Mouse (Mus musculus): ENCODE measurements around the gene Mrpl33. TPM values are rescaled to one million over a fixed set of nuclear protein-coding genes. Genes with fewer than 3 reads are reported as not detected.

The Mrpl33 gene
- polyA plus RNA-seq, 1 experiment = 196 TPM

DNA sequence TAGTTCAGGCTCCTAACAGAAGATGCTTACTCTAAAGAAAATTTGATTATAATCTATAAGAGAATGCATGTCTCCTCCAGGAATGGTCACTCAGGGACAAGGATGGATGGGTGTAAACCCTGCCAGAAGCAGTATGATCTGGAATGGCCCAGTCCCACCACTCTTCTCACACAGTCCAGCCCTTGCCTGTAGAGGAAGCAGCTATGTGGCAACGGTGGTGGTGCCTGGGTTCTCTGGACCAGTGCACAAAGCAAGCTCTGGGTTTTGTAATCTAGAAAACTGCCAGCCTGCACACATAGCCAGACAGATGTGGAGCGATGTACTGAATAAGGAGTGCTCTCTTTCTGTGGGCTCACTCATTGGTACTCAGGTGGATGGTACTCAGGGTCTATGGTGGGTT, 43.8 kb downstream of the Mrpl33 start:
- no peak for DNase-seq (ENCODE audit: low spot score)

DNA sequence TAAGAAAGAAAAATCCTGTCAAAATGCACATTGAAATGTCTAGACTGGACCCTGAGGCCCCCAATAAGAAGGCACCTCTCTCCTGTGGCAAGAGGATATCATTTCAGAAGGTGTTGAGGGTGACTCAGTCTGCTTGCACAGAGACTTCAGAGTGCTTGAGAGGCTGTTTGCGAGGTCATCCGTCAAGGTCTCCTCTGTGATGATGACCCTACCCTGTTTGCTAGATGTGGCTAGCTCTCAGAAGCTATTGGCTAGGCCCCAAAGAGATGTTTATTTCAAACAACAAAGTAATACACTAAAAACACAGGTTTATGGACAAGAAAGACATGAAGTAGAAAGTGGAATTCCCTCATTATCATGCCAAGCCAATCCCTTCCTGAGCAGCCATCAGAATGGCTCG, 45.6 kb downstream of the Mrpl33 start:
- DNase-seq (ENCODE audit: low spot score) = no peak

DNA sequence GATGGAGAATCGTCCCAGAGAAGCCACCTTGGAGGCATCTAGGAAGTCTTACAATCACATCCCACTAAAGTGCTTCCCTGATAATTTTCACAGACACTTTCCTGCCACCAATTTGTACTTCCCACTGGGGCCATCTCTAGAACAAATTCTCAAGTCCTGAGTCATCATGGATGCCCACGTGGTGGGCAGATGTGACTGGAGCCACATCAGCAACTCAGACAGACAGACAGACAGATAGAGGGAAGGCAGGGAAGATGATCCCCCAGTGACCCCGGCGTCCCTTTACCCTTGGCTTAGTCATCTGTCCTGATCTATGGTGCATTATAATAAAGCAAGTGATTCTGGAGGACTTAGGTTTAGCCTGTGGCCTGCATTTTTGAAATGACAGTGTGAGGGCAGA, 47.5 kb downstream of the Mrpl33 start:
- no peak for DNase-seq (ENCODE audit: low spot score)

DNA sequence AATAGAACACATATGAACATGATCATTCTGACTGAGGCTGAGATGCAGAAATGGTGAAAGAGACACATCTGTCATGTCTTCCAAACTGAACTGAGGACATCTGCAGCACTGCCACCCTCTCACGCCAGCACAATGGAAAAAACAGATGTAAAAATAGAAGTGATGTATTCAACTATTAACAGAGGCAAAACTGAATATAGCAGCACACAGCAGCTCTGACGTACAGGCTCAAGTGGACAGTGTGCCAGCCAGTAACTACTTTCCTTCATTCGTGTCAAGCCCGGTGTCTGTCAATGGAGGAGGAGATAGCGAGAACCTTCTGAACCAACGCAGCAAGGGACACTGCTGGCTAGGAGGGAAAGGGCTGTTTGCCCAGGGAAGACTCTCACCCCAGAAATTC, 48.1 kb downstream of the Mrpl33 start:
- DNase-seq (ENCODE audit: low spot score) = no peak

DNA sequence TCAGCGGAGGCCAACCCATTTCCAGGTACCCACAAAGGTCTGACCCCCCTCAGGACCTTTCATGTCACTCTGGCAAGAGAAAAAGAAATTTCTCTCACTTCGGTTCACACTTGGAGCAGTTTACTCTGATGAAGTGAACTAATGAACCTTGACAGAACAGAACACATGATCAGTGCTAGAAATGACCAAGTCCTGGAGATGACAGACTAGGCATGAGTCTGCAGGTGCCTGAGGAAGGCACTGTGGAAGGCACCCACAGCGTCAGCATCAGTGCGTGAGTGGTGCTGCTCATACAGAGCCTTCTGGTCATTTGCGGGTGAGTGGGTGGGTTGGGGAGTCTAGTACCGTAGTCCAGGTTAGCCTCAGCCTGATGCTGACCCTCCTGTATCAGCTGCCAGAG, 49.1 kb downstream of the Mrpl33 start:
- DNase-seq (ENCODE audit: low spot score) = no peak

DNA sequence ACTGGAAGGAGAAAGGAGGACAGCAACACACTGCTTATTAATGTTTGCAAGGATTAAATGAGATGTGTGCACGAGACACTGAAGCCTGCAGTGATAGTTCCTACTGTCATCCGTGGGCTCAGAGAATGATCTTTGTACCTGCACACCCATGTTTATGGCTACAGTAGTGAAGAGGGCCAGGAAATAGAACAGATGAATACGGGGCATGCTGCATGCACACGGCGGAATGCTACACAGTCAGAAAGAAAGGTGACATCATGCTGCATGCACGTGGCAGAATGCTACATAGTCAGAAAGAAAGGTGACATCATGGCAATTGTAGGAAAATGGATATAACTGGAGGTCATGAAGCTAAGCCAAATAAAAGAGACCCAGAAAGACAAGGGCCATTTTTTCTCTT, 49.8 kb downstream of the Mrpl33 start:
- no peak for DNase-seq (ENCODE audit: low spot score)

DNA sequence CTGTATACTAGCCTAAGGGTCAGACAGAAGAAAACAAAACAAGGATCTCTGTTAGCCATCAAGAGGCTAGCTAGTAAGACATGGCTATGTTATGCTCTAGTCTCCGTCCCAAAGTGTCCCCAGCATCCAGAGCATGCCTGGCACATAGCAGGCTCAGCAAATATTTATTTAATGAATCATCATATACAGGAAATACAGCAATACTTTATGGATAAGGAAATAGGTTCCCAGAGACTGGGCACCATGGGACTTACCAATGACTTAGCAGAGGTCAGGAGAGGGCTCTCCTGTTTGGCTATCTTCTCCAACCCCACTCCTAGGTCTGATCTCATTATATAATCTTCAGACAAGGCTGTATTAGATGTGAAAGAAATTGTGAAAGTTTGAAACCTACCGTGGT, 50.6 kb downstream of the Mrpl33 start:
- DNase-seq (ENCODE audit: low spot score) = no peak

DNA sequence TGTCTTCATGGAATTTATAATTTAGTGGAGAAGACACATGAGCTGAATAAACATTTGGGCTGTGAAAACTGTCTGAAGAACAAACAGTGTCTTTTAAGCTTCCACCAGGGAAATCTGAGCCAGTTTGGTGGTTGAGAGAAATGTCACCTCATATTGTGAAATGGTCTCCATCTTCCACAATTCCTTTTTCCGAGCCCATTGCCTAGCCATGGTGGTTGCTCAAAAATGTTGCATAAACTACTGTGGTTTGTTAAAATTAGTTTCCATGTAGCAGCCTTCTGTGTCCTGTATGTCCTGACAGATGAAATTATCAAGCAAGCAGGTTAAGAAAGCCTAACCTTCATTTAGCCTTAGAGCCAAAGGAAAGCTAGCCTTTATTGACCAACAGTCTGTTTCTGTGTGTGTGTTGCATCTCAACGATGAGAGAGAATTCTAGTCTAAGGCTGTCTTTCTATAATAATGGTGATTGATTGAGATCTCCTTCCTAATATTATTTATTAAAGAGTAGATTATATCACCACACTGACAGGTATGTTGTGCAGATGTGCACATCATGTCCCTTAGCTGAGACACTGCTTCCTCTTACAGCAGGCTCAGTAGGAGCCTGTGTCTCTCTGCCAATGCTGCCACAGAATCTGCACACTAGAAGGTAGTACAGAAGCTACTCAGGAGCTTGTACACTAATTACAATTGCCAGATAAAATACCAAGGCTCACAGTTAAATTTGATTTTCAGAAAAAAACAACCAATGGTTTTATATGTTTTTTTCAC, 54.0 kb downstream of the Mrpl33 start:
- no peak for DNase-seq (ENCODE audit: low spot score)

DNA sequence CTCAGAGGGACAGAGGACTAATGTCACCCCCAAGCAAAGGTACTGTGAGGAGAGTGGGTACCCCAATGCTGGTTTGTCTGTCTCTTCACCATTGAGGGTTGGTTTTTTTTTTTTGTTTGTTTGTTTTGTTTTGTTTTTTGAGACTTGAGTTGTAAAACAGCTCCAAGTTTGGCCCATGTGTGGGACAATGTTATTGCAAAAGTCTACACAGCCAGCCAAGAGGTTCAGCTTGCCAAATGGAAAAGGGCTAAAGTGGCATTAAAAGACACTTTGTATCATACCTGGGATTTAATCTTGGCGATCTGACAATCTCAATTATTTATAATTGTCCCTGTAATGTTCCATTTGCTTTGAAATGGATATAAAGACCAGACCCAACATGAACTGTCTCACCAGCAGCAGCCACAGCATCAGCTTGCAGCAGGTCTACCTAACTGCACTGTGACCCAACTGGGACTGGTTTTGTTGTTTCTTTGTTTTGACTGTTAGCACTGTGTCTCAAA, 59.0 kb downstream of the Mrpl33 start:
- DNase-seq (ENCODE audit: low spot score) = no peak

DNA sequence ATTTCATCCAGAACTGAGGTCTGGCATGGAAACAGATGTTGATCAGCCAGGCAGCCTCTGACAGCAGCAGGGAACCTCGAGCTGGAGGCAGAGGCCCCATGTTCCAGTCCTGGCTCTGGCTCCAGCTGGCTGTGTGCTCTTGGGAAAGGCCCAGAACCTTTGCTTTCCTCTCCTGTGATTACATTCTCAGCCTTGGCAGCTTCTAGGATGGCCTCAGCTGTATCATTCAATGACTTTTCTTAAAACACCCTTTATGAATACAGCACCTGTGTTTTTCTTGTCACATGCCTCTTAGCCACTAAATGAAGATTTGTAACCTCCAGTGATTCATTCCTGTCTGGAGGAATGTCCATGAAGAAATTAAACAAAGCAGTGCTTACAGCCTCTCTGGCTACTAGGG, 69.4 kb downstream of the Mrpl33 start:
- DNase-seq (ENCODE audit: low spot score) = no peak

DNA sequence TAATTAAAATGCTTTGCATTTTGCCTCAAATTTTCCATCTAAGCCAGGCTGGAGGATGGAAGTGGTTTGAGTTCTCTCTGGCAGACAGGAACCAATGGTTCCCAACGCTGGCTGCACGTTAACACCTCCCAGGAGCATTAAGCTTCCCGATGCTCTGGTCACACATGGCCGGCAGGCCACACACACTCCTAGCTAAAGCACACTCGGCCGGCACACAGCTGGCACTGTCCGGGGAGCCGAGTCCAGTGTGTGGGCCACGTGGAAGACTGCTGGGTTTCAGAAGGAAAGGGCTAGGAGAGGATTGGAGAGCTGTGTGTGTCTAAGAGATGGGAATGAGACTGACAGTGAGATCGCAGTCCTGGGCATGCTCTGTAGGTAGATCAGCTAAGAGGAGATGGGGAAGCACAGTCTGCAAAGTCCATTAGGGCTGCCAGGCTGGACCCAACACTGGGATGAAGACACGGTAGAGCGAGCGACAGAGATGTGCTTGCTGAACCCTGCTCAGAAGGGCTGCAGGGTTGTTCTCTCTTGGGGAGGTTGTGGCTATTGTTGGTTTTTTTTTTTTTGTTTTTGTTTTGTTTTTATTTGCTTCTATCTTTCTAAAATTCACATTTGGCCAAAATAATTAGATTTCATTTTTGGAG, 71.7 kb downstream of the Mrpl33 start:
- DNase-seq (ENCODE audit: low spot score) = no peak

DNA sequence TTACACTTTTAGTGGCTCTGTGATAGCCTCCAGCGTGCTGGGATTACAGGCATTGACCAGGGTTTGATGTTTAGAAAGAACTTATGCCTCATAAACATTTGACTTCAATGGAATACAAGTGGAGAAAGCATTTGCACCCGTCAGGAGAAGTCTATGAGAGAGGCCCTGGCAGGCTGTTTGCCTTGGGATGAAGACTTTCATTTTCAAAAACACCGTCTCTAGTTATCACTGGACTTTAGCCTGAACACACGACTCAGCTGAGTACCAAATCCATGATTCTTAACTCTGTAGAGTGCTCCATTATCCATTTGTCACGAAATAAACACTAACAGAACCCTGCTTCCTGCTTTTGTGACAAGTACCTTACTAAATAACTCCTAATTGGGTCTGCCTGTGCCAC, 73.2 kb downstream of the Mrpl33 start:
- DNase-seq (ENCODE audit: low spot score) = no peak

DNA sequence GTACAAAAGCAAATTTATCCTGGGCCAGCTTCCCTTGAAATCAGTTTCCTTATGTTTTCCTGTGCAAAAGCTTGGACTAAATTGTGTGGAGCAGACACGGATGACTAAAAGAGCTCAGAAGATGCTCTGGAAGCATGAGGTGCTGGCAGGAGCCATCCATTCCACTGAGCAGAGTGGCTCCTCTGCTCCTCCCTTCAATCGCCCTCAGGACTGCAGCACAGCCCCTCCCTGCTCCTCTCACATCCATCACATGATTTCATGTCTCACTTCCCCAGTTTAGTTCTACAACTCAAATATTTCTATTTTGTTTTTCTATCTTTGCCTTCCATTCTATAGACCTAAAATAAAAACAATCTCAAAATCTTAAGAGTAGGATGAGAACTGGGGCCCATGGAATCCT, 74.4 kb downstream of the Mrpl33 start:
- DNase-seq (ENCODE audit: low spot score) = no peak

DNA sequence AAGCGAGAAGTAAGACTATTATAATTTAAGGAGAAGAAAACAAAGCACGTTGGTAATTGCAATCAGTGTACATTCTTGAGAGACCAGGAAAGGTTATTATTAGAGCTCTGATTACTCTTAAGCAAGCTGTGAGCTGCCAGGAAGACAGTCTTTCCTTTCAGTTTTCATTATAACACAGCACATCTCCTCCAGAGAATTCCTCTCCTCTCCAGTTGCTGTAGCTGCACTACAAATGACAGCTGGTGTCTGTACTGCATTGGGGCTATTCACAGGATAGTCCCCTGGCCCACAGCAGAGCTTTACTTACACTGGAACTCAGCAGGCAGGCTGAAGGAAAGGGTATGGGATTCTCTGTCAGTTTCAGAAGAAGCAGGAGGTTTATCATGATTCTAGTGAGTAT, 76.7 kb downstream of the Mrpl33 start:
- no peak for DNase-seq (ENCODE audit: low spot score)

DNA sequence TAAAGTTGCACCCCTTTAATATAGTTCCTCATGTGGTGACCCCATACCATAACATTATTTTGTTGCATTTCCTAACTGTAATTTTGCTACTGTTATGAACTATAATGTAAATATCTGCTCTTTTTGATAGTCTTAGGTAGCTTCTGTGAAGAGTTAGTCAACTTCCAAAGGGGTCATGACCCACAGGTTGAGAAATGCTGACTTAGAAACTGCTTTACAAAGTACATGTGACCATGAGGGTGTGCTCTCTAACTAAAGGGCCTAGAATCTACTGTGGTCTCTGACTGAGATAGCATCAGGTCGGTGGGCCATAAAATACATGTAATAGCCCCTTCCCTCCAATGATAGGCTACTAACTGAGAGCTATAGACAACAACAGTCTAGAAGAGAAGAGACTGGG, 81.3 kb downstream of the Mrpl33 start:
- DNase-seq (ENCODE audit: low spot score) = no peak

DNA sequence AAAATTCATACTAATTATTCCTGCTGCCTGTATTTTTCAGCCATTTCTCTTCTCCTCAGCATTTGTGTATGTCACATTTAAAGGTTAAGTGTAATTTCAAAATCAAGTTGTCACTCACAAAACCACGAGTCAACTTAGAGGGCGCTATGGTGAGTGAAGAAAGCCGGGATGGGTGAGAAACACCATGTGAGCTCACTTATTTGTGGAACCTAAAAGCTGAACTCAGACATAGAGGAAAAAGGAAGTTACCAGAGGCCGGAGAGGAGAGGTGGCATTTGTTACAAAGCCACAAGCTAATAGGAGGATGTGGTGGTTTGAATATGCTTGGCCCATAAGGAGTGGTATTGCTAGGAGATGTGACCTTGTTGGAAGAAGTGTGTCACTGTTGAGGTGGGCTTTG, 83.4 kb downstream of the Mrpl33 start:
- DNase-seq (ENCODE audit: low spot score) = no peak

DNA sequence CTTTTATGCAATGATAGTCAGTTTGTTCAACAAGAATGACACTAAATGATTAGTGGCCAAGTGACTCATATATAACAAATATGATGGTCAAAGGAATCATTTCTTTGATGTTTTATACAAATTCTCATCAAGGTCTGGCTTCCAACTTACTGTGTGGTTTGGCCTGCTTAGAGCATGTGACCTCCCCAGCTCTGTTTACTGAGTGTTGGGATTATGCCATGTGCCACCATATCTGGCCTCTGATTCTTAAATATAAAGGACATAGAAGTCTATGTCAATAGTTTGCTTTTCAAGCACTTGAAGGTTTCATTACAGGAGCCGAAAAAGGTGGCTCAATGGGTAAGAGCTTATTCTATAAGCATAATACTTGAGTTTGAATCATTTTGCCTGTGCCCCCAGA, 85.6 kb downstream of the Mrpl33 start:
- DNase-seq (ENCODE audit: low spot score) = no peak

DNA sequence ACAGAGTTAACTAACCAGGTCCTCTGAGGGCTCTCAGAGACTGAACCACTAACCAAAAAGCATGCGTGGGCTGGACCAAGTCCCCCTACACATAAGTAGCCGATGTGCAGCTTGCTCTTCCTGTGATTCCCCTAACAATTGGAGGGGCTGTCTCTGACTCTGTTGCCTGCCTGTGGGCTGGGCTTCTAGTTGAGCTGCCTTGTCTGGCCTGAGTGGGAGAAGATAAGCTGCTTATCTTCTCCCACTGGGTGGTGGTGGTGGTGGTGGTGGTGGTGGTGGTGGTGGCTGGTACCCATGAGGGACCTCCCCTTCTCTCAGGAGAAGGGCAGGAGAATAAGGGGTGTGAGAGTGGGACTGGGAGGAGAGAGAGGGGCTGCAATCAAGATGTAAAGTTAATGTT, 89.3 kb downstream of the Mrpl33 start:
- no peak for DNase-seq (ENCODE audit: low spot score)

DNA sequence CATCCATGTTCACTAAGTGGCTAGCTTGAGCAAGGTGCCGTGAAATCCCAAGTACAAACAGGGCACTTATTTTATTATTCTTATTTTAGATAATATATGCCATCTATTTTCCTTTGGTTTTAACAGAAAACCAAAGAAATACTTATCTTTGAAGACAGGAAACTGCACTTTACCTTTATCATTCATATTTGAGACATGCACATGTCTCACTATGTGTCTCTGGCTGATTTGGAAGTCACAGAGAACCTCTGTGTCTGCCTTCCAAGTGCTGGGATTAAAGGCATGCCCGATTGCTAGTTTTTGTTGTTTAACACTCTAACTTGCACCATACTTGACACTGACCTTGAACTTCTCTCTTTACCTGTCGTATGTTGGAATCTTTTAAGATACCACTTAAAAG, 91.2 kb downstream of the Mrpl33 start:
- DNase-seq (ENCODE audit: low spot score) = no peak

DNA sequence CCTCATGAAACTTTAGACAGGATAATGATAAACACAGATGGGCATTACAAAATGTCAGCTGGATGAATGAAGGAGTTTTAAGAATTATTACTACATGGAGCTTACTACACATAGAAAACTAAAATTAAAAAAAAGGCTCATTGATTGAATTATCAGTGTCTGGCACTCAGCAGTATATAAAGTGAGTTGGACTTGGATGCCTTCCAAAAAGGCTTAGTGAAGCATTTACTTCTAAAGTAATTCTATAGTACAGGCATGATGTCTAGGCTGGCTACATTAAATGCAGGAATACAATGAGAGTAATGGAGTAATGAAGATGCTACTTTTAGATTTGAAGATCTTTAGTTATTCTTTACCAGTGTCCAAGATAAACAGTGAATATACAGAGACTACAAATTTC, 96.5 kb downstream of the Mrpl33 start:
- DNase-seq (ENCODE audit: low spot score) = no peak

DNA sequence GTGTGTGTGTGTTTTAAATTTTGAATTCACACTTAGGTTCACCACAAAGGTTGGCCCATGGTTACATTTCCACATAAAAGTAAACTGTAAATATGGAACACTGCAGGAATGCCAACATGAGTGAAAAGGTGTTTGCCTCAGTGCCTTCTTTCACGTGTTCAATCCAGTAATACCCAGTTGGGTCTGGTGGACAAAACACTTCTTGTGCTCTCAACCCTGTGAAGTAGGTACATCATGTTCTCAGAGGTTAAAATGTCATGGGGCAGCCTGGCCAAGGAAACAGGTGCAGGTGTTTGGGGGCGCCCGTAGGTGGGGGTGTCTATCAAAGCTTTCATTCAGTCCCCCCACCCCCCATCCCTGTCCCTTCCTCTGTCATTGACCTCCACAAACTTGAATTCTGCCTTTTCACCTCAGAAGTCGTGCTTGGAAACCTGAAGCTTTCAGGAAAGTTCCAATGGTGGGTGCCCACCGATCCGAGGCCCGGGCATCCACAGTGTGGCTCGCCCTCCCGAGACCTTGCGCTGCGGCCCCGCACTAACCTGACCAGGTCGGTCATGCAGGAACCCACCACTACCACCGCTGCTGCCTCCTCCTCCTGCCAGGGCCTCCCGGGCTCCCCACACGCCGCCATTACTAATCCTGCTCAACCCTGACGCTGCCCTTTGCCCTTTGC, 100.4 kb downstream of the Mrpl33 start, which contains the start of gene Rbks:
TSS of gene Rbks (minus strand) at position 657 of the 673 bp plus-strand sequence.
- no peak for DNase-seq (ENCODE audit: low spot score)

DNA sequence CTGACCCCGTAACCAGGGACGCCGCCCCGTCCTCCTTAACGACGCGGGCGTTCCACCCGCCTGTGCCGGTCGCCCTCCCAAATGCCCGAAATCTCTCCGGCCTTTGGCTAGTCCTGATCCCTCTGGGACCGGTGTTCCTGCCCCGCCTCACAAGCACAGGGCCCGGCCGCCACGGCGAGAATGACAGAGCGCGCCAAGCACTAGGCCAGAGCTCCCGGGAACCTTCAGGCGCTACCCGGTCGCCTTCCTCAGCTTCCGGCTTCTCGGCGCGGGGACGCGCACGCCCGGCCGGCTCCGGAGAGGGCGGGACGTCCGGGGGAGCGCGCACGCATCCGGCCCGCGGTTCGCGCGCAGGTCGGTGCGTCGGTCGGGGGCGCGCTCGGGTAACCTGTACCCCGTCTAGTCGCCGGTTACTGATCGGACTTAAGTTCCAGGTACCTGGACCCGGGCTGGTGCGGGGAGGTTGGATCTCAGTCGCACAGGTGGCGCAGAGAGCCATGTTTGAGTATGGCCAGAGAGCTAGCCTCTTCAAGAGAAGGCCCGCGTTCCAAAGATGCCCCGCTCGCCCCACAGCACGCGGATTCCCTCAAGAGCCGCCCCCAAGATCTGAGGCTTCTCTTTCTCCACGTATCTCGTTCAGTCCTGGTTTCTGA, 101.0 kb downstream of the Mrpl33 start, which contains the start of gene Babam2:
TSS of gene Babam2 (plus strand) at position 41 of the 653 bp plus-strand sequence.
- peak; percentile 91 for DNase-seq (ENCODE audit: low spot score)

Data from urinary bladder, adult 2 months (tissue).